8 mouse cellular contexts compared by ENCODE assay signal in genomic region chr9:27289543-27290308, GRCm38 (mm10). TPM values are rescaled to one million over a fixed set of nuclear protein-coding genes. Genes with fewer than 3 reads are reported as not detected.
DNase-seq lines count a peak whose midpoint lies in the region; ATAC-seq lines count a peak whose summit lies in the region.

No protein-coding gene starts in this region.

- H3K27me3 ChIP-seq in intestine, embryonic 16.5 days (replicated peaks; ENCODE audit: control insufficient read depth, insufficient read depth, low read length) = no peaks in the 10 kb centered on the region
- no peaks in the 10 kb centered on the region for H3K27me3 ChIP-seq in stomach, embryonic 16.5 days (ENCODE audit: control insufficient read depth, insufficient read depth, low read length)

- H3K4me2 ChIP-seq in intestine, embryonic 16.5 days (ENCODE audit: low read depth, low read length) = no peak overlapping the region
- no peak overlapping the region for H3K4me2 ChIP-seq in stomach, embryonic 16.5 days (ENCODE audit: low read depth, low read length)

- peak; percentile 21 for DNase-seq in cerebellum, adult 9-11 months
- DNase-seq in retina, postnatal 1 day = peak; percentile 64
- DNase-seq in retina, embryonic 14.5 days (ENCODE audit: low spot score) = no peak
- DNase-seq in spleen, postnatal 4 days (ENCODE audit: low spot score in 2 of 2) = no peak
- DNase-seq in layer of hippocampus, adult 8-10 months (ENCODE audit: low spot score in 2 of 2) = no peak

- no peak overlapping the region for H3K9ac ChIP-seq in intestine, embryonic 16.5 days (ENCODE audit: low read depth, low read length)
- no peak overlapping the region for H3K9ac ChIP-seq in stomach, embryonic 16.5 days (ENCODE audit: low read length)

- no peak overlapping the region for H3K27ac ChIP-seq in intestine, embryonic 16.5 days (ENCODE audit: low read length)
- H3K27ac ChIP-seq in stomach, embryonic 16.5 days (ENCODE audit: low read length) = peak overlapping the region; percentile 7; the same call in 1 of the 2 replicates

- no peak for ATAC-seq in cerebellum, adult (ENCODE audit: insufficient number of reproducible peaks, low FRiP score, low TSS enrichment)
- ATAC-seq in intestine, embryonic 16.5 days = peak; percentile 80
- peak; percentile 69 for ATAC-seq in stomach, embryonic 16.5 days (ENCODE audit: insufficient read depth, low FRiP score)

- 36% methylated on average over 7 of the region's 7 CpGs for WGBS in intestine, embryonic 16.5 days
- WGBS in stomach, embryonic 16.5 days = 36% methylated on average over 7 of the region's 7 CpGs

- peaks cover 2% of the 10 kb centered on the region; the same call in 1 of the 2 replicates for H3K4me1 ChIP-seq in intestine, embryonic 16.5 days (ENCODE audit: control insufficient read depth, insufficient read depth, low read length)
- peaks cover 10% of the 10 kb centered on the region; the same call in 1 of the 2 replicates for H3K4me1 ChIP-seq in stomach, embryonic 16.5 days (ENCODE audit: control insufficient read depth, insufficient read depth, low read length)

- no peaks in the 10 kb centered on the region for H3K9me3 ChIP-seq in intestine, embryonic 16.5 days (ENCODE audit: control insufficient read depth, low read length)
- H3K9me3 ChIP-seq in stomach, embryonic 16.5 days (replicated peaks; ENCODE audit: control insufficient read depth, low read length) = no peaks in the 10 kb centered on the region

- no peak overlapping the region for H3K4me3 ChIP-seq in intestine, embryonic 16.5 days (ENCODE audit: low read length)
- H3K4me3 ChIP-seq in stomach, embryonic 16.5 days (replicated peaks; ENCODE audit: low read length) = no peak overlapping the region

- H3K36me3 ChIP-seq in intestine, embryonic 16.5 days (ENCODE audit: control insufficient read depth, insufficient read depth, low read length) = no peaks in the 10 kb centered on the region
- H3K36me3 ChIP-seq in stomach, embryonic 16.5 days (ENCODE audit: control insufficient read depth, insufficient read depth, low read length) = no peaks in the 10 kb centered on the region

RNA-seq across cellular contexts. Expression of gene Igsf9b, which starts 9.3 kb away (rescaled TPM):
- polyA plus RNA-seq in intestine, embryonic 16.5 days (2015; fragmentation: Nextera tagmentation; extraction: Ambion mirVana) = 4.1 and 4.2 TPM in 2 replicates
- polyA plus RNA-seq in stomach, embryonic 16.5 days (2015; fragmentation: Nextera tagmentation; extraction: Ambion mirVana) = 7.1 and 8.2 TPM in 2 replicates
- 10 to 100 TPM; 23.7 to 33.5 (median 27.2) TPM for total RNA-seq in layer of hippocampus, adult 8-10 months (2022)

Comparison
In these comparisons a context has a peak if more than half of its experiments do, and no peak if none do; other contexts are left out.
1. DNase-seq: peak in cerebellum, adult 9-11 months (single experiment) and retina, postnatal 1 day (single experiment); none in retina, embryonic 14.5 days (single experiment), spleen, postnatal 4 days (0 of 2) and layer of hippocampus, adult 8-10 months (0 of 2).